ENCODE assay signal across 9 mouse cellular contexts in genomic region chr1:85902108-85902561, GRCm38 (mm10). TPM values are rescaled to one million over a fixed set of nuclear protein-coding genes. Genes with fewer than 3 reads are reported as not detected.
DNase-seq lines count a peak whose midpoint lies in the region; ATAC-seq and TF ChIP-seq lines count a peak whose summit lies in the region.
"Had no signal": no experiment of that assay in that cellular context is flagged by ENCODE, and none has a peak within 500 bp of the region (broad histone marks: within the 10 kb centered on the region; RNA-seq: fewer than 3 reads in every experiment).

No protein-coding gene starts in this region.

- no peak for TF ChIP-seq CTCF in intestine, postnatal 0 days (IDR thresholded peaks at IDR 0.05; ENCODE audit: low read depth)
- no peak for TF ChIP-seq CTCF in olfactory bulb, adult 2 months (IDR thresholded peaks at IDR 0.05; ENCODE audit: insufficient read depth, low read depth, low read length)

- H3K36me3 ChIP-seq in intestine, embryonic 14.5 days (ENCODE audit: control insufficient read depth, insufficient read depth, low read length) = peaks cover 43% of the 10 kb centered on the region
- peaks cover 44% of the 10 kb centered on the region for H3K36me3 ChIP-seq in intestine, postnatal 0 days (ENCODE audit: control insufficient read depth, insufficient read depth)
- H3K36me3 ChIP-seq in forebrain, embryonic 15.5 days = peaks cover 31% of the 10 kb centered on the region
- peaks cover 25% of the 10 kb centered on the region for H3K36me3 ChIP-seq in hindbrain, embryonic 16.5 days (ENCODE audit: control insufficient read depth, insufficient read depth, low read length)

- no peaks in the 10 kb centered on the region for H3K9me3 ChIP-seq in intestine, embryonic 14.5 days (ENCODE audit: control insufficient read depth, low read length)
- H3K9me3 ChIP-seq in intestine, postnatal 0 days (ENCODE audit: control insufficient read depth) = no peaks in the 10 kb centered on the region
- H3K9me3 ChIP-seq in forebrain, embryonic 15.5 days = no peaks in the 10 kb centered on the region
- no peaks in the 10 kb centered on the region for H3K9me3 ChIP-seq in hindbrain, embryonic 16.5 days (ENCODE audit: control insufficient read depth, low read length)

- 0 out of 2 replicates have a peak, but pooled peaks have one; percentile 34 for ATAC-seq in intestine, embryonic 14.5 days (replicated peaks; ENCODE audit: low FRiP score, low TSS enrichment, low read depth)
- no peak for ATAC-seq in intestine, postnatal 0 days
- ATAC-seq in forebrain, embryonic 15.5 days (replicated peaks) = peak; percentile 66
- ATAC-seq in hindbrain, embryonic 16.5 days = peak; percentile 75

- WGBS in intestine, embryonic 14.5 days = 39% methylated on average over 7 of the region's 7 CpGs
- WGBS in intestine, postnatal 0 days = 39% methylated on average over 7 of the region's 7 CpGs
- 9% methylated on average over 7 of the region's 7 CpGs for WGBS in forebrain, embryonic 15.5 days
- WGBS in hindbrain, embryonic 16.5 days = 20% methylated on average over 7 of the region's 7 CpGs
- 10% methylated on average over 7 of the region's 7 CpGs for WGBS in olfactory bulb, adult 2 months

- no peak overlapping the region for H3K27ac ChIP-seq in intestine, embryonic 14.5 days (ENCODE audit: low read depth)
- H3K27ac ChIP-seq in intestine, postnatal 0 days (ENCODE audit: low read depth, low read length) = no peak overlapping the region
- peak overlapping the region; percentile 80 for H3K27ac ChIP-seq in forebrain, embryonic 15.5 days (replicated peaks)
- peak overlapping the region; percentile 67; the same call in 1 of the 2 replicates for H3K27ac ChIP-seq in hindbrain, embryonic 16.5 days (ENCODE audit: low read depth, low read length)
- H3K27ac ChIP-seq in olfactory bulb, adult 2 months (ENCODE audit: insufficient read depth, low read depth, low read length) = 0 out of 2 replicates have a peak overlapping the region, but pooled peaks have one; percentile 3

- no peak overlapping the region for H3K4me3 ChIP-seq in intestine, embryonic 14.5 days (ENCODE audit: low read depth, low read length)
- no peak overlapping the region for H3K4me3 ChIP-seq in intestine, postnatal 0 days (ENCODE audit: low read depth, low read length)
- no peak overlapping the region for H3K4me3 ChIP-seq in forebrain, embryonic 15.5 days
- H3K4me3 ChIP-seq in hindbrain, embryonic 16.5 days (ENCODE audit: low read length) = no peak overlapping the region
- H3K4me3 ChIP-seq in olfactory bulb, adult 2 months (ENCODE audit: insufficient read depth, low read depth, low read length) = no peak overlapping the region

- no peak for TF ChIP-seq POLR2A in olfactory bulb, adult 2 months (IDR thresholded peaks at IDR 0.05; ENCODE audit: insufficient read depth, low read depth, low read length)

- no peak for DNase-seq in intestine, embryonic 14.5 days (ENCODE audit: low spot score)
- DNase-seq in adrenal gland, postnatal 25 days = peak; percentile 49
- DNase-seq in urinary bladder, postnatal 4 days (ENCODE audit: low spot score in 2 of 2) = no peak
- DNase-seq in thymus, postnatal 14 days = no peak

- no peak overlapping the region for H3K9ac ChIP-seq in intestine, embryonic 14.5 days (ENCODE audit: low read length)
- no peak overlapping the region for H3K9ac ChIP-seq in intestine, postnatal 0 days (ENCODE audit: low read depth, low read length)
- no peak overlapping the region for H3K9ac ChIP-seq in forebrain, embryonic 15.5 days (replicated peaks)
- H3K9ac ChIP-seq in hindbrain, embryonic 16.5 days (ENCODE audit: low read depth, low read length) = no peak overlapping the region

- no peak overlapping the region for H3K4me2 ChIP-seq in intestine, embryonic 14.5 days (ENCODE audit: low read length)
- no peak overlapping the region for H3K4me2 ChIP-seq in intestine, postnatal 0 days (replicated peaks; ENCODE audit: low read depth)
- H3K4me2 ChIP-seq in forebrain, embryonic 15.5 days (replicated peaks) = no peak overlapping the region
- H3K4me2 ChIP-seq in hindbrain, embryonic 16.5 days (ENCODE audit: low read length) = no peak overlapping the region

- peaks cover 43% of the 10 kb centered on the region for H3K4me1 ChIP-seq in intestine, embryonic 14.5 days (replicated peaks; ENCODE audit: control insufficient read depth, insufficient read depth, low read length)
- H3K4me1 ChIP-seq in intestine, postnatal 0 days (replicated peaks; ENCODE audit: control insufficient read depth, insufficient read depth, low read length) = 0 out of 2 replicates have a peak, but pooled peaks cover 5% of the 10 kb centered on the region
- peaks cover 56% of the 10 kb centered on the region for H3K4me1 ChIP-seq in forebrain, embryonic 15.5 days
- peaks cover 55% of the 10 kb centered on the region for H3K4me1 ChIP-seq in hindbrain, embryonic 16.5 days (ENCODE audit: control insufficient read depth, insufficient read depth, low read depth, low read length)
- peaks cover 63% of the 10 kb centered on the region for H3K4me1 ChIP-seq in olfactory bulb, adult 2 months (ENCODE audit: control insufficient read depth, insufficient read depth, low read length)

- no peaks in the 10 kb centered on the region for H3K27me3 ChIP-seq in intestine, embryonic 14.5 days (replicated peaks; ENCODE audit: control insufficient read depth, insufficient read depth, low read length)
- no peaks in the 10 kb centered on the region for H3K27me3 ChIP-seq in intestine, postnatal 0 days (replicated peaks; ENCODE audit: control insufficient read depth, insufficient read depth, low read length)
- H3K27me3 ChIP-seq in forebrain, embryonic 15.5 days = no peaks in the 10 kb centered on the region
- no peaks in the 10 kb centered on the region for H3K27me3 ChIP-seq in hindbrain, embryonic 16.5 days (replicated peaks; ENCODE audit: control insufficient read depth, insufficient read depth, low read length)
- H3K27me3 ChIP-seq: CH12.LX had no signal

RNA-seq across cellular contexts. Expression of gene Itm2c, which starts 8.1 kb away (rescaled TPM):
- 92.0 and 96.7 TPM in 2 replicates for polyA plus RNA-seq in intestine, embryonic 14.5 days (2014; fragmentation: Nextera tagmentation; extraction: Ambion mirVana)
- 112 and 113 TPM in 2 replicates for polyA plus RNA-seq in intestine, postnatal 0 days (2015; fragmentation: Nextera tagmentation; extraction: Ambion mirVana)
- total RNA-seq in adrenal gland, postnatal 25 days (2021) = 453 and 521 TPM in 2 replicates
- polyA plus RNA-seq in forebrain, embryonic 15.5 days (2015; fragmentation: Nextera tagmentation; extraction: Ambion mirVana) = 148 and 160 TPM in 2 replicates
- polyA plus RNA-seq in hindbrain, embryonic 16.5 days (2015; fragmentation: Nextera tagmentation; extraction: Ambion mirVana) = 223 and 225 TPM in 2 replicates
- polyA plus RNA-seq in olfactory bulb, adult 2 months (2012; ENCODE audit: insufficient read depth, insufficient read length, low replicate concordance, missing spikeins) = not detected in 2 replicates

RNA-seq across cellular contexts. Expression of gene 4933407L21Rik, which starts 26.1 kb away (rescaled TPM):
- 0.28 TPM in 1 of 2 replicates, not detected in the other for polyA plus RNA-seq in intestine, embryonic 14.5 days (2014; fragmentation: Nextera tagmentation; extraction: Ambion mirVana)
- 0.13 and 0.22 TPM in 2 replicates for polyA plus RNA-seq in intestine, postnatal 0 days (2015; fragmentation: Nextera tagmentation; extraction: Ambion mirVana)
- total RNA-seq in adrenal gland, postnatal 25 days (2021) = 0.27 TPM in 1 of 2 replicates, not detected in the other
- polyA plus RNA-seq in forebrain, embryonic 15.5 days (2015; fragmentation: Nextera tagmentation; extraction: Ambion mirVana) = 4.4 and 4.6 TPM in 2 replicates
- 7.5 and 9.5 TPM in 2 replicates for polyA plus RNA-seq in hindbrain, embryonic 16.5 days (2015; fragmentation: Nextera tagmentation; extraction: Ambion mirVana)
- polyA plus RNA-seq in olfactory bulb, adult 2 months (2012; ENCODE audit: insufficient read depth, insufficient read length, low replicate concordance, missing spikeins) = not detected in 2 replicates

RNA-seq across cellular contexts. Expression of gene Gpr55, which starts 58.7 kb away (rescaled TPM):
- polyA plus RNA-seq in intestine, embryonic 14.5 days (2014; fragmentation: Nextera tagmentation; extraction: Ambion mirVana) = not detected in 2 replicates
- 0.30 and 0.42 TPM in 2 replicates for polyA plus RNA-seq in intestine, postnatal 0 days (2015; fragmentation: Nextera tagmentation; extraction: Ambion mirVana)
- total RNA-seq in adrenal gland, postnatal 25 days (2021) = 2.5 and 4.5 TPM in 2 replicates
- 0.15 and 0.17 TPM in 2 replicates for polyA plus RNA-seq in forebrain, embryonic 15.5 days (2015; fragmentation: Nextera tagmentation; extraction: Ambion mirVana)
- polyA plus RNA-seq in hindbrain, embryonic 16.5 days (2015; fragmentation: Nextera tagmentation; extraction: Ambion mirVana) = 0.21 TPM in 2 replicates
- not detected in 2 replicates for polyA plus RNA-seq in olfactory bulb, adult 2 months (2012; ENCODE audit: insufficient read depth, insufficient read length, low replicate concordance, missing spikeins)

Comparison
In these comparisons a context has a peak if more than half of its experiments do, and no peak if none do; other contexts are left out.
1. H3K27ac ChIP-seq: peak in forebrain, embryonic 15.5 days (single experiment), hindbrain, embryonic 16.5 days (single experiment) and olfactory bulb, adult 2 months (single experiment); none in intestine, embryonic 14.5 days (single experiment) and intestine, postnatal 0 days (single experiment).